Mouse (Mus musculus) testis, adult 2 months (tissue): ENCODE results near the gene Gpx3. TPM values are rescaled to one million over a fixed set of nuclear protein-coding genes. Genes with fewer than 3 reads are reported as not detected.

Source experiments
- H3K27ac ChIP-seq: fragments of 200-500 bp; 2 replicates; pipeline ENCODE4 v1.5.1; 2012; ENCODE audit warnings: low read depth, low read length; ENCODE audit not compliant: control insufficient read depth, insufficient read depth
- H3K27me3 ChIP-seq: fragments of 200-500 bp; 2 replicates; pipeline ENCODE4 v1.6.1; 2012; ENCODE audit warnings: mild to moderate bottlenecking, low read length, moderate library complexity; ENCODE audit not compliant: control insufficient read depth, insufficient read depth
- H3K36me3 ChIP-seq: fragments of 200-500 bp; 2 replicates; pipeline ENCODE4 v1.6.1; 2012; ENCODE audit warnings: mild to moderate bottlenecking, low read length; ENCODE audit not compliant: control insufficient read depth, insufficient read depth
- H3K4me1 ChIP-seq: fragments of 200-500 bp; 2 replicates; pipeline ENCODE4 v1.6.1; 2012; ENCODE audit warnings: low read length; ENCODE audit not compliant: control insufficient read depth, insufficient read depth
- H3K4me3 ChIP-seq: fragments of 200-500 bp; 2 replicates; pipeline ENCODE4 v1.5.1; 2012; ENCODE audit warnings: low read depth, mild to moderate bottlenecking, low read length, moderate library complexity, mixed read lengths; ENCODE audit not compliant: control insufficient read depth
- CTCF ChIP-seq: fragments of 200-500 bp; IDR thresholded peaks from 2 replicates; pipeline ENCODE4 v1.5.1; 2012; ENCODE audit warnings: low read depth, mild to moderate bottlenecking, inconsistent platforms, low read length, moderate library complexity; ENCODE audit not compliant: control insufficient read depth, insufficient read depth, insufficient replicate concordance
- POLR2A ChIP-seq: fragments of 200-500 bp; IDR thresholded peaks from 2 replicates; pipeline ENCODE4 v1.6.1; 2012; ENCODE audit warnings: low read depth, mild to moderate bottlenecking, inconsistent platforms, low read length, moderate library complexity; ENCODE audit not compliant: control insufficient read depth
- polyA plus RNA-seq: library from polyadenylated mRNA; depleted of rRNA; stranded (reverse); fragments of >200 nt; gene quantifications from 2 replicates; pipeline ENCODE4 v1.2.3, GENCODE M21; 2012

The Gpx3 gene
- polyA plus RNA-seq, 1 experiment, result 13.0 TPM

DNA sequence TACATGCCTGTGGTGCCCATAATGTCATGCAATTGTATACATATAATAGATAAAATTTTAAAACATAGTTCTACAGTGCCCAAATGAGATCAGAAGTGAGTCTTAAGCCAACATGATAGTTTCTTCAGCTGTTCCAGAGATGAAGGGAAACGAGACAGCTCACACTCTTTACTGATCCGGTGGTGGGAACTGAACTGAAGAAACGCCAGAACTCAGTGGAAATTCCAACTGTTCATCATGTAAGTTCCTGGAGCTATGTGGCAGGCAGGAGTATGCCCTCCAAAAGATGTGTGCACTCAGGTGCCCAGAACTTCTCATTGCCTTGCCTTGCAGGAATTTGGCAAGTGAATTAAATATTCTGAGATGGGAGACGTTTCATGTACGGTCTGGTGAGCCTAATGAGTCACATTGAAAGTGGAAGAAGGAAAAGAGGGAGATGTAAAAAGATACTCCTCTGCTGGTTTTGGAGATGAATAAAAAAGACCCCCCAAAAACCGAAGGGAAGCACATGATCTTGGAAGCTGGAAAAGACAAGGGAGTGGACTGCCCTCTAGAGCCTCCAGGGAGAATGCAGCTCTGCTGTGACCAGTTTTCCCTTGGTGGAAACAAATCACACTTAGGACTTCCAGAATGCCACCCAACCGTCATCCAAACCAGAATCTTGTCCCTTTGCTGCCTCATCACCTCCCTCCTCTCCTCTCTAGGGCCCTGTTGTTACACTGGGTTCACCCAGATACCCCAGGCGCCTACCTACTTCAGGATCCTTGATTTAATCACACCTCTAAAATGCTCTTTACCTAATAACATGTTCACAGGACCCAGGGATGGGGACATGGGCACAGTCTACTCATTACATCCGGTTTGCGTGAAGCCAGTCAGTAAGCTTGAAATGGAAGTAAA is 39.4 kb upstream of the Gpx3 start:
- H3K36me3 ChIP-seq, result no peaks in the 10 kb centered on the region
- H3K4me3 ChIP-seq, result peak overlapping the region; percentile 37
- TF ChIP-seq POLR2A (no peak), CTCF (peak; percentile 33; the same call in 1 of the 2 replicates)
- H3K27me3 ChIP-seq, result no peaks in the 10 kb centered on the region
- peaks cover 4% of the 10 kb centered on the region for H3K4me1 ChIP-seq
- no peak overlapping the region for H3K27ac ChIP-seq

DNA sequence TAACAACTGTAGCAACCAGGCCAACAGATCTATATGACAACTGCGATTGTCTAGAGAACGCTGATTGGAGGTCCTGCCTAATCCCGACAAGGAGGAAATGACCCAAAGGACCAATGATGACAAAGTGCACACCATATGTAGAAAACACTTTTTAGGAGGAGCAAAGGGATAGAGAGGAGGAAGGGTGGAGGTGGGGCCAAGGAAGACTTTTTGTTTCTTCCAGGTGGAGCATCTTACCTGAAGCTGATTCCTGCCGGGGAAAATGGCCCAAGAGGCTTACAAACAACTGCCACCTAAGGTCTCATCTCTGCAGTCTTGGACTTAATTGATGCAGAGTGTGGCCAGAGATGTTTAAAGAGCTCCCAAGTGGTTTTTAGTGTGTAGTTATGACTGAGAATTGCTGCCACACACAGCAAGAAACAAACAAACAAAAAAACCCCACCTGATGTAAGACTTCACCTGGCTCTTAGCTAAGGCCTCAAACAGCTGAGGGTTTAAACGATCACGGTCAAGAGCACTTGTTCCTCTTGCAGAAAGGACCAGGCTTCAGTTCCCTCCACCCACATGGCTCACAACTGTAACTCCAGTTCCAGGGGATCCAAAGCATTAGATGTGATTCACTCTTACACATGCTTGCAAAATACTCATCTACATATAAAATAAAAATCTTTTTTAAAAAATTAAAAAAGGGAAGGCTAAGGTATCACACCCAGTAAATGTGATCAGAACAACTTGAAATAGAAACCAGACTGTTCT is 36.7 kb upstream of the Gpx3 start:
- no peaks in the 10 kb centered on the region for H3K27me3 ChIP-seq
- H3K27ac ChIP-seq, result peak overlapping the region; percentile 19
- peaks cover 2% of the 10 kb centered on the region; the same call in 1 of the 2 replicates for H3K4me1 ChIP-seq
- peak overlapping the region; percentile 99 for H3K4me3 ChIP-seq
- H3K36me3 ChIP-seq, result peaks cover 2% of the 10 kb centered on the region; the same call in 1 of the 2 replicates
- TF ChIP-seq POLR2A (no peak), CTCF (no peak)

GRCm38 (mm10) chr11:54866119-54867048 is 35.9 kb upstream of the Gpx3 start, which contains the start of gene Hint1:
Gene Hint1 (plus strand): TSS chr11:54866383.
- Histone ChIP-seq H3K4me1 (peaks cover 2% of the 10 kb centered on the region; the same call in 1 of the 2 replicates), H3K27me3 (no peaks in the 10 kb centered on the region), H3K36me3 (peaks cover 2% of the 10 kb centered on the region; the same call in 1 of the 2 replicates), H3K27ac (peak within 1 kb of the TSS; percentile 99), H3K4me3 (peak within 1 kb of the TSS; percentile 99)
- TF ChIP-seq POLR2A (peak; percentile 86), CTCF (no peak)

GRCm38 (mm10) chr11:54867049-54867385 is 35.2 kb upstream of the Gpx3 start:
- Histone ChIP-seq H3K36me3 (peaks cover 2% of the 10 kb centered on the region; the same call in 1 of the 2 replicates), H3K4me3 (peak overlapping the region; percentile 99), H3K4me1 (peaks cover 2% of the 10 kb centered on the region; the same call in 1 of the 2 replicates), H3K27ac (peak overlapping the region; percentile 99), H3K27me3 (no peaks in the 10 kb centered on the region)
- TF ChIP-seq POLR2A (no peak), CTCF (no peak)

- Histone ChIP-seq H3K4me1 (peaks cover 2% of the 10 kb centered on the region; the same call in 1 of the 2 replicates), H3K36me3 (peaks cover 2% of the 10 kb centered on the region; the same call in 1 of the 2 replicates), H3K27ac (no peak overlapping the region), H3K27me3 (no peaks in the 10 kb centered on the region), H3K4me3 (no peak overlapping the region)
- TF ChIP-seq POLR2A (no peak), CTCF (no peak)
Measured at GRCm38 (mm10) chr11:54867903-54868434, 34.3 kb upstream of the Gpx3 start.

- Histone ChIP-seq H3K27ac (no peak overlapping the region), H3K4me3 (no peak overlapping the region), H3K4me1 (peaks cover 2% of the 10 kb centered on the region; the same call in 1 of the 2 replicates), H3K27me3 (no peaks in the 10 kb centered on the region), H3K36me3 (peaks cover 2% of the 10 kb centered on the region)
- TF ChIP-seq POLR2A, result no peak
Measured at GRCm38 (mm10) chr11:54868445-54868844, 33.8 kb upstream of the Gpx3 start.
